8 mouse cellular contexts compared by ENCODE assay signal in genomic region chr13:48227712-48228111, GRCm38 (mm10). TPM values are rescaled to one million over a fixed set of nuclear protein-coding genes. Genes with fewer than 3 reads are reported as not detected.
DNase-seq lines count a peak whose midpoint lies in the region; ATAC-seq and TF ChIP-seq lines count a peak whose summit lies in the region.

No protein-coding gene starts in this region.

- WGBS in hindbrain, embryonic 11.5 days = under 1% methylated on average over 33 of the region's 38 CpGs
- 1% methylated on average over 38 of the region's 38 CpGs for WGBS in lung, adult 2 months

- peak; percentile 90 for DNase-seq in R1 (ENCODE audit: low read depth, low spot score)
- DNase-seq in cerebellum, postnatal 14 days = peak; percentile 89 to 91
- peak; percentile 82 to 87 for DNase-seq in frontal cortex, postnatal 25 days (ENCODE audit: low spot score in 2 of 2)
- DNase-seq in hindbrain, embryonic 11.5 days (ENCODE audit: low spot score) = peak; percentile 98
- DNase-seq in layer of hippocampus, adult 9-10 months (ENCODE audit: low spot score) = peak; percentile 69
- peak; percentile 89 for DNase-seq in lung, adult 2 months
- peak; percentile 84 for DNase-seq in ovary, postnatal 10 days (ENCODE audit: low spot score)
- DNase-seq in thymus, postnatal 25 days = peak; percentile 35

- peak overlapping the region; percentile 83 for H3K27ac ChIP-seq in hindbrain, embryonic 11.5 days (ENCODE audit: low read depth, low read length)

- H3K27me3 ChIP-seq in hindbrain, embryonic 11.5 days (ENCODE audit: control insufficient read depth, insufficient read depth, low read length) = no peaks in the 10 kb centered on the region

- TF ChIP-seq CTCF in lung, adult 2 months (IDR thresholded peaks at IDR 0.05; ENCODE audit: insufficient read depth, low read length) = no peak

- peak overlapping the region; percentile 30; the same call in 1 of the 2 replicates for H3K4me3 ChIP-seq in hindbrain, embryonic 11.5 days (ENCODE audit: low read depth, low read length)
- peak overlapping the region; percentile 21 for H3K4me3 ChIP-seq in lung, adult 2 months (replicated peaks; ENCODE audit: extremely low read depth, low read depth, low read length)

- H3K9ac ChIP-seq in hindbrain, embryonic 11.5 days (ENCODE audit: low read depth, low read length) = peak overlapping the region; percentile 66

- H3K4me2 ChIP-seq in hindbrain, embryonic 11.5 days (replicated peaks; ENCODE audit: low read depth, low read length) = peak overlapping the region; percentile 67

- ATAC-seq in hindbrain, embryonic 11.5 days (ENCODE audit: low FRiP score) = peak; percentile 97

- no peaks in the 10 kb centered on the region for H3K36me3 ChIP-seq in hindbrain, embryonic 11.5 days (ENCODE audit: control insufficient read depth, insufficient read depth, low read length)

- 0 out of 2 replicates have a peak, but pooled peaks have one; percentile 12 for TF ChIP-seq POLR2A in lung, adult 2 months (IDR thresholded peaks at IDR 0.05; ENCODE audit: borderline replicate concordance, extremely low read depth, low read depth, low read length)

- H3K9me3 ChIP-seq in hindbrain, embryonic 11.5 days (ENCODE audit: control insufficient read depth, low read length) = no peaks in the 10 kb centered on the region

- H3K4me1 ChIP-seq in hindbrain, embryonic 11.5 days (replicated peaks; ENCODE audit: control insufficient read depth, insufficient read depth, low read length) = peaks cover 9% of the 10 kb centered on the region; the same call in 1 of the 2 replicates
- no peaks in the 10 kb centered on the region; the same call in 1 of the 2 replicates for H3K4me1 ChIP-seq in lung, adult 2 months (ENCODE audit: control insufficient read depth, insufficient read depth, low read length)

RNA-seq across cellular contexts. Expression of gene Id4, which starts 33.3 kb away (rescaled TPM):
- polyA plus RNA-seq in hindbrain, embryonic 11.5 days (2014; fragmentation: Nextera tagmentation; extraction: Ambion mirVana) = 44.7 and 53.7 TPM in 2 replicates
- 5.1 and 5.6 TPM in 2 replicates for polyA plus RNA-seq in lung, adult 2 months (2012; rRNA removed)

Comparison
In these comparisons a context has a peak if more than half of its experiments do, and no peak if none do; other contexts are left out.
1. Peak in every context shown above with its lines: DNase-seq, ATAC-seq, H3K4me3 ChIP-seq and H3K27ac ChIP-seq.
2. DNase-seq: peak in every context shown above with its lines; median percentile 98 in hindbrain, embryonic 11.5 days; 90 in R1; 90 in cerebellum, postnatal 14 days; 89 in lung, adult 2 months; 84 in frontal cortex, postnatal 25 days; 84 in ovary, postnatal 10 days; 69 in layer of hippocampus, adult 9-10 months; 35 in thymus, postnatal 25 days.